Mouse (Mus musculus) lung, postnatal 0 days (tissue): Measurements from ENCODE around the gene Ints3.

Experiments
- CTCF ChIP-seq: IDR thresholded peaks from 2 replicates; pipeline ENCODE4 v1.5.1; 2016; ENCODE audit warnings: antibody characterized with exemption, mild to moderate bottlenecking
- EP300 ChIP-seq: IDR thresholded peaks from 2 replicates; pipeline ENCODE4 v1.6.1; 2016; ENCODE audit warnings: antibody characterized with exemption, mild to moderate bottlenecking, control low read depth

GRCm38 (mm10) chr3:90429576-90429975 is 3.8 kb downstream of the Ints3 start:
- TF ChIP-seq CTCF: no peak
- TF ChIP-seq EP300: no peak
